Mouse (Mus musculus): ENCODE data around the gene Mrpl53. TPM values are rescaled to one million over a fixed set of nuclear protein-coding genes. Genes with fewer than 3 reads are reported as not detected.
"Not testable (repeated sequence)": the region's sequence is repeated elsewhere in the genome, so short reads cannot be mapped to it uniquely, and the experiment has no call there.

The Mrpl53 gene
- total RNA-seq, 2 experiments from 2014 or later = 20.8 to 44.5 TPM

DNA sequence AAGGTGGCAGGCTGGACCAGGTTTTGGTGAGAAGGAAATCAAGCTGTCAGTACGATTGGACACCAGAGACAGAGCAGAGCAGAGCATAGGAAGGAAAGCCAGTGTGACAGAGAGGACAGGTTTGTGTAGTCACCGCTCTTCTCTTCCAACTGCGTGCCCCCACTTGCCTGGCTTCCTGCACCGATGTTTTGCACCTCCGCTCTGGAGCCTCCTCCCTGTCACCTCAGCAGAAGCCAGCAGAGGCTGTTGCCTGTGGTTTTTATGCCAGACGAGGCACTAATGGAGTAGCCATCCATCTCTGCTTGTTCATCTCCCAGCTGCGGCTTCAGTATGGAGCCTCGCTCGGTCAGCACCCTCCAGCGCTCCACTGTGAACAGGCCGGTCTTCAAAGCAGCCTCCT is 34.0 kb downstream of the Mrpl53 start:
- no peak for ATAC-seq (ENCODE audit: poor library complexity, severe bottlenecking)

DNA sequence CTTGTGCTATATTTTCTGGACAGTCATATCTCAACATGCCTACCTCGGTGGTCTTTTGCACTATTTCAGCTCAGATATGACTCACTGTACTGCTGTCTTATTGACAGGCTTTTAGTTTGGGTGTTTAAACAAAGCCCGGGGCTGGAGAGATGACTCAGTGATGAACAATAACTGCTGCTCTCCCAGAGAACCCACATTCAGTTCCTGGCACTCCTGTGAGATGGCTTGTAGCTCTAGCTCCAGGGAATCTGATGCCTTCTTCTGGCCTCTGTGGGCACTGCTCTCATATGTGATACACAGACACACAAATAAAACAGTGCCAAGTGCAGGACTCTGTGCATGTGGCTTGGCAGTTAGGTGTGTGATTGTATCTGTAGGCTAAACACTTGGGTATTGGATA is 36.4 kb downstream of the Mrpl53 start:
- ATAC-seq (ENCODE audit: poor library complexity, severe bottlenecking) = no peak

DNA sequence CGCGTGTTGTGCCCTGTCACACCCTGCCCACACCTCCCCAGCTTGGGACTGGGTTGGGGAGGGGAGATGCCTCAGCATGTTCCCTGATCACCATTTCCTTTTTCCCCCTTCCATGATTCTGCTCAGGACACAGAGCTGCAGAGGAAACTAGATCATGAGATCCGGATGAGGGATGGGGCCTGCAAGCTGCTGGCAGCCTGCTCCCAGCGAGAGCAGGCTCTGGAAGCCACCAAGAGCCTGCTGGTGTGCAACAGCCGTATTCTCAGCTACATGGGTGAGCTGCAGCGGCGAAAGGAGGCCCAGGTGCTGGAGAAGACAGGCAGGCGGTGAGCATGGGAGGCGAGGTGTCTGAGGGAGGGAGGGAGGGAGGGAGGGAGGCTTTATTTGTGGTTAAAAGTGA is 37.0 kb downstream of the Mrpl53 start:
- no peak for ATAC-seq (ENCODE audit: poor library complexity, severe bottlenecking)

DNA sequence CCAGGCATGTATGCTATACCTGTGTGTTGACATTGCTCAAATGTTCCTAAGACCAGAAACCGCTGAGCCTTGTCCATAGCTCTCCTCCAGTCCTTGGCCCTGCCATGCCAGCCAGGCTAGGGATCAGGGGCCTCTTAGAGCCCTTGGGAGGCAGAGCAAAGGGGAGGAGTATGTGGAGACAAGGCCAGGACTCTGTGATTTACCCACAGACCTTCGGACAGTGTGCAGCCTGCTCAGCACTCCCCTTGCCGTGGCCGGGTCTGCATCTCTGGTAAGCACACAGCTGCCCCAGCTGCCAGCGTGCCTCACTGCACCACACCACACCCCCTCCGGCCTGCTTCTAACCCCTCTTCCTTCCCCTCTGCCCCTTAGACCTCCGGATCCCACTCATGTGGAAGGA is 38.4 kb downstream of the Mrpl53 start:
- ATAC-seq (ENCODE audit: poor library complexity, severe bottlenecking) = no peak

DNA sequence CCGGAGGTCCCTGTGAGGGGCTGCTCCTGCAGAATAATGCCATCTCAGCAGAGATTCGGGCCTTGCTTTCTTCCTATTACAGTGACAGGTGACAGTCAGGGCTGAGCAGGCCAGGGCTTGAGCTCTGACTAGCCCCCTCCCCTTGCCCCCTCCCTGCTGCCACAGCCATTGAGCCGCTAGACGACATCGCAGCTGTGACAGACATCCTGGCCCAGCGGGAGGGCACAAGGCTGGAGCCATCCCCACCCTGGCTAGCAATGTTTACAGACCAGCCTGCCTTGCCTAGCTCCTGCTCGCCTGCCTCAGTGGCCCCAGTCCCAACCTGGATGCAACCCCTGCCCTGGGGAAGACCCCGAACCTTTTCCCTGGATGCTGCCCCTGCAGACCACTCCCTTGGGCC is 42.9 kb downstream of the Mrpl53 start:
- ATAC-seq (ENCODE audit: poor library complexity, severe bottlenecking) = no peak

DNA sequence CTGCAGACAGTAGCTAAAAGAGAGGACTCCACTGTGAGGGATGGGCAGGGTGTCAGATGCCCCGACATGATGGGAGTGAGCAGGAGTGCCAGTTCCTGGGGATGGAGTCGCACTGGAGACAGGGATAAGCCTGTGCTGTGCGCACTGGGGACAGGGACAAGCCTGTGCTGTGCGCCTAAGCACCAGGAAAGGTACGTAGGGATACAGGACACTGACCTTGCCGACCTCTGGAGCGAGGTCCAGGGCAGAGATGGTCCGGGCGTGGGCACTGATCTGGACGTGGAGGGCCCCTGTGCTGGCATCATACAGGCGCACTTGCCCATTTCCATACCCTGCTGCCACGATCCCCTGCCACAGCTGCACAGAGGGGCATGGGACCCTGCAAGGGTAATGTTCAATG is 44.2 kb downstream of the Mrpl53 start:
- no peak for ATAC-seq (ENCODE audit: poor library complexity, severe bottlenecking)

DNA sequence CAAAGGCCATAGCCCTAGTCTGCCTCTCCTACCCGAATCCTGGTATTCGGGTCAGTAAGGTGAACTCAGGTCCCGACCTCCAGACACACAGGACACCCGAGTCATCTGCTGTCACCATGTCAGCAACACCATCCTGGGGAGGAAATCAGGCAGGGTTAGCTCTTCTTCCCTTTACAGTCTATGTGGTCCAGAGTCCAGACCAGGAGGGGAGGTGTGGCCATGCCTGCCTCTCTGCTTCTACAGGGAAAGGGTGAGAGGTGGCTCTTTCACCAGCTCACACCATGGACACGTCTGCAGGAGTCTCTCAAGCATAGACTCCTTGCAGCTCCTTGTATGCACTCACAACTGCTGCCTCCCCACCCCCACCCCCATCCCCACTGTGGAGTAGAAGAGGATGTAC is 44.6 kb downstream of the Mrpl53 start:
- ATAC-seq (ENCODE audit: poor library complexity, severe bottlenecking) = no peak

DNA sequence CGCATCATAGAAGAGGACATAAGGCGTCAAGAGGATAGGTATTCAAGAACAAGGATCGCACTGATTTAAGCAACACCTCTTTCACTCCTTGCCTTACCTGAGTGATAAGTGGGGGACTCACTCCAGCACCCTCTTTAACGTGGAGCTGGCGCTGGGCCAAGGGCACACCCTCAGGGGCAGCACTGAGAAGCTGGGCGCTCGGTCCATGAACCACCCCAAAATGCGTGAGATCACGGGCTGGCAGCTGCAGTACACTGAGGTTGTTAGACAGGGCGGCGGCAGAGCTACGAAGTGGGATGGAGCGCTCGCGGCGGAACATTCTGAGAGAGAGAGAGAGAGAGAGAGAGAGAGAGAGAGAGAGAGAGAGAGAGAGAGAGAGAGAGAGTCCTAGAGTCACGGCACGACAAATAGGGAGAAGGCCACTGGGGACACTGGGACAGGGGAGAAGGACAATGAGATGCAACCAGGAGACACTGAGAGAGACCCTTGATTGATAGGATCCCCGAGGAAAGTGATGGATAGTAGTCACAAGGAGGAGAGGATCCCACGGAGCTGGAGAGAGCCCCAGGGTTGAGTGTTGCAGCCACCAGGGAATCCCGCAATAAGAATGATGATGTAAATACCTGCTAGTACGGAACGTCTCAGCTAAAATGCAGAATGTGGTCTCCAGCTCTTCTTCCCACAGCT is 46.9 kb downstream of the Mrpl53 start:
- no peak for ATAC-seq (ENCODE audit: poor library complexity, severe bottlenecking)

DNA sequence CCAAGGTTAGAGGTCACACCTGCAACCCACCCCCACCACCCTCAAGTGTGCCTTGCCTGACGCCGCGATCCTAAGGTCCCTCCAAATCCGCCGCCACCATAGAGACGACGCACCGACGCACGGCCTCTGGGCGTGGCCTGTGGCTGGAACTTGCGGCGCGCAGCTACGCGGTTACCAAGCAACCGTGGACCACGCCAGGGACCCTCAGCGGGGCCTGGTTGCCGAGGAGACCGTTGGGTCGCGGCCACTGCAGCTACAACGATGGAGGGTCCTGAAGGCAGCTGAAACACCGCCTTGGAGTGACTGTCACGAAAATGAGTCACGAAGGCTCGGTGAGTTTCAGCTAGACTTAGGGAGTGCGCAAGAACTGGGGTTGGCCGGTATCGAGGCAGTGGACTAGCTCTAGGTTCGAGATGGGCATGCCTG is 47.4 kb downstream of the Mrpl53 start, which contains the start of the genes Wdr54 and 1700003E16Rik:
Gene Wdr54 (minus strand): TSS at position 139 of the 426 bp plus-strand sequence.
Gene 1700003E16Rik (plus strand): TSS at position 146 of the 426 bp plus-strand sequence.
- ATAC-seq (ENCODE audit: poor library complexity, severe bottlenecking) = peak; percentile 90

DNA sequence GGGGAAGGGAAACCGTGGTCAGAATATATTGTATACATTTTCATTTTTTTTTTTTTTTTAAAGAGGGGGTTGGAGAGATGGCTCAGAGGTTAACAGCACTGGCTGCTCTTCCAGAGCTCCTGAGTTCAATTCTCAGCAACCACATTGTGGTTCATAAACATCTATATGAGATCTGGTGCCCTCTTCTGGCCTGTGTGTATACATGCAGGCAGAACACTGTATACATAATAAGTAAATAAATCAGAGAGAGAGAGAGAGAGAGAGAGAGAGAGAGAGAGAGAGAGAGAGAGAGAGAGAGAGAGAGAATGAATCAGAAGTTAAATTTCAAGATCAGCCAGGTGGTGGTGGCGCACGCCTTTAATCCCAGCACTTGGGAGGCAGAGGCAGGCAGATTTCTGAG is 50.6 kb downstream of the Mrpl53 start:
- ATAC-seq (ENCODE audit: poor library complexity, severe bottlenecking) = not testable (repeated sequence)

Other genes with a start within 250 kb of the Mrpl53 start
- 1.4 and 2.5 TPM in 2 replicates for gene Sema4f, start 169.3 kb upstream of the Mrpl53 start, total RNA-seq (2015)
- 0.29 and 1.6 TPM in 2 replicates for gene Sema4f, start 169.3 kb upstream of the Mrpl53 start, total RNA-seq (2017)
- gene M1ap, start 162.1 kb upstream of the Mrpl53 start, total RNA-seq (2015) = 0.98 and 1.1 TPM in 2 replicates
- 1.5 and 3.5 TPM in 2 replicates for gene M1ap, start 162.1 kb upstream of the Mrpl53 start, total RNA-seq (2017)
- 10.2 and 12.3 TPM in 2 replicates for gene Dok1, start 75.6 kb upstream of the Mrpl53 start, total RNA-seq (2015)
- 23.5 and 26.8 TPM in 2 replicates for gene Dok1, start 75.6 kb upstream of the Mrpl53 start, total RNA-seq (2017)
- 0.30 and 0.65 TPM in 2 replicates for gene Loxl3, start 74.9 kb upstream of the Mrpl53 start, total RNA-seq (2015)
- gene Loxl3, start 74.9 kb upstream of the Mrpl53 start, total RNA-seq (2017) = 0.44 and 1.4 TPM in 2 replicates
- gene Aup1, start 54.5 kb upstream of the Mrpl53 start, total RNA-seq (2015) = 156 and 191 TPM in 2 replicates
- gene Aup1, start 54.5 kb upstream of the Mrpl53 start, total RNA-seq (2017) = 143 and 168 TPM in 2 replicates
- 53.9 and 55.6 TPM in 2 replicates for gene Htra2, start 53.8 kb upstream of the Mrpl53 start, total RNA-seq (2015)
- 34.1 and 41.4 TPM in 2 replicates for gene Htra2, start 53.8 kb upstream of the Mrpl53 start, total RNA-seq (2017)
- gene Dqx1, start 51.2 kb upstream of the Mrpl53 start, total RNA-seq (2015) = 2.2 and 2.3 TPM in 2 replicates
- gene Dqx1, start 51.2 kb upstream of the Mrpl53 start, total RNA-seq (2017) = 0.62 and 1.2 TPM in 2 replicates
- gene Tlx2, start 38.7 kb upstream of the Mrpl53 start, total RNA-seq (2015) = not detected in 2 replicates
- gene Tlx2, start 38.7 kb upstream of the Mrpl53 start, total RNA-seq (2017) = not detected in 2 replicates
- 28.9 and 37.5 TPM in 2 replicates for gene Pcgf1, start 31.2 kb upstream of the Mrpl53 start, total RNA-seq (2015)
- gene Pcgf1, start 31.2 kb upstream of the Mrpl53 start, total RNA-seq (2017) = 10.5 and 16.6 TPM in 2 replicates
- not detected in 2 replicates for gene Lbx2, start 22.7 kb upstream of the Mrpl53 start, total RNA-seq (2015)
- not detected in 2 replicates for gene Lbx2, start 22.7 kb upstream of the Mrpl53 start, total RNA-seq (2017)
- 2.2 and 3.9 TPM in 2 replicates for gene Ccdc142, start 7.4 kb upstream of the Mrpl53 start, total RNA-seq (2015)
- 0.22 and 3.2 TPM in 2 replicates for gene Ccdc142, start 7.4 kb upstream of the Mrpl53 start, total RNA-seq (2017)
- 0.87 and 1.3 TPM in 2 replicates for gene Gm42688, start 7.4 kb upstream of the Mrpl53 start, total RNA-seq (2015)
- gene Gm42688, start 7.4 kb upstream of the Mrpl53 start, total RNA-seq (2017) = 2.9 and 3.0 TPM in 2 replicates
- gene Mogs, start 6.5 kb downstream of the Mrpl53 start, total RNA-seq (2015) = 17.5 and 21.6 TPM in 2 replicates
- gene Mogs, start 6.5 kb downstream of the Mrpl53 start, total RNA-seq (2017) = 33.4 and 38.7 TPM in 2 replicates
- 33.5 and 34.8 TPM in 2 replicates for gene Wbp1, start 12.5 kb downstream of the Mrpl53 start, total RNA-seq (2015)
- gene Wbp1, start 12.5 kb downstream of the Mrpl53 start, total RNA-seq (2017) = 74.0 and 89.9 TPM in 2 replicates
- gene Ino80b, start 16.4 kb downstream of the Mrpl53 start, total RNA-seq (2015) = 18.8 and 19.6 TPM in 2 replicates
- gene Ino80b, start 16.4 kb downstream of the Mrpl53 start, total RNA-seq (2017) = 26.0 and 36.2 TPM in 2 replicates
- 0.52 and 0.67 TPM in 2 replicates for gene Rtkn, start 26.4 kb downstream of the Mrpl53 start, total RNA-seq (2015)
- gene Rtkn, start 26.4 kb downstream of the Mrpl53 start, total RNA-seq (2017) = 0.29 and 1.2 TPM in 2 replicates
- gene Wdr54, start 47.4 kb downstream of the Mrpl53 start, total RNA-seq (2015) = not detected in 2 replicates
- 0.88 TPM in 1 of 2 replicates, not detected in the other for gene Wdr54, start 47.4 kb downstream of the Mrpl53 start, total RNA-seq (2017)
- not detected in 2 replicates for gene 1700003E16Rik, start 47.4 kb downstream of the Mrpl53 start, total RNA-seq (2015)
- not detected in 2 replicates for gene 1700003E16Rik, start 47.4 kb downstream of the Mrpl53 start, total RNA-seq (2017)
- gene Dctn1, start 56.9 kb downstream of the Mrpl53 start, total RNA-seq (2015) = 30.6 and 38.8 TPM in 2 replicates
- gene Dctn1, start 56.9 kb downstream of the Mrpl53 start, total RNA-seq (2017) = 41.0 and 61.7 TPM in 2 replicates
- 0.02 TPM in 1 of 2 replicates, not detected in the other for gene Slc4a5, start 110.8 kb downstream of the Mrpl53 start, total RNA-seq (2015)
- not detected in 2 replicates for gene Slc4a5, start 110.8 kb downstream of the Mrpl53 start, total RNA-seq (2017)
- 33.8 and 35.7 TPM in 2 replicates for gene Mthfd2, start 216.9 kb downstream of the Mrpl53 start, total RNA-seq (2015)
- 37.8 and 39.7 TPM in 2 replicates for gene Mthfd2, start 216.9 kb downstream of the Mrpl53 start, total RNA-seq (2017)
- 163 and 172 TPM in 2 replicates for gene Mob1a, start 217.0 kb downstream of the Mrpl53 start, total RNA-seq (2015)
- 250 and 263 TPM in 2 replicates for gene Mob1a, start 217.0 kb downstream of the Mrpl53 start, total RNA-seq (2017)
- 33.8 and 35.8 TPM in 2 replicates for gene Bola3, start 240.1 kb downstream of the Mrpl53 start, total RNA-seq (2015)
- 22.6 and 23.5 TPM in 2 replicates for gene Bola3, start 240.1 kb downstream of the Mrpl53 start, total RNA-seq (2017)

Data from megakaryocyte, adult 5-6 weeks (primary cell).